Comparison of ENCODE assay signal across 23 mouse cellular contexts in the genomic region with DNA sequence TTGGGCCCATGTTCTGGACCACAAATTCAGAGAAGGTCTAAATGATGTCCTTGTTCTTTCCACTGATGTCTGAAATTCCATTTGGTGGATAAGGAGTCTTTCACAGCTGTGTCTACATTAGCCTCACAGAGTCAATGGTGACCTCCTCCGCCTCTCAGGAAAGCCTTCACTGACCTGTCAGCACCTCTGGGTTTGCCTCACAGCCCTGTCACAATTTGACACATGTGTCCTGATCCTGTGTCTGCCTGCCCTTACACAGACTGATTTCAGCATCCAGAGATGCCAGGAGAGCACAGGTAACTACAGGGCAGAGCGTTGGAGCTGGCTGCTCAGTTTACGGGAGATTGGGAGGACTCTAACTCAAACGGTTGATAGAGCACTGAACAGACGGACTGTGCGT. TPM values are rescaled to one million over a fixed set of nuclear protein-coding genes. Genes with fewer than 3 reads are reported as not detected.
"Had no signal": no experiment of that assay in that cellular context is flagged by ENCODE, and none has a peak within 500 bp of the region (broad histone marks: within the 10 kb centered on the region; RNA-seq: fewer than 3 reads in every experiment).

No protein-coding gene starts in this region.

- H3K27me3 ChIP-seq: limb, embryonic 12.5 days; limb, embryonic 15.5 days; midbrain, embryonic 12.5 days; midbrain, embryonic 15.5 days; neural tube, embryonic 12.5 days; neural tube, embryonic 15.5 days had no signal

- H3K36me3 ChIP-seq: limb, embryonic 12.5 days; limb, embryonic 15.5 days; midbrain, embryonic 12.5 days; midbrain, embryonic 15.5 days; neural tube, embryonic 12.5 days; neural tube, embryonic 15.5 days had no signal

- H3K4me1 ChIP-seq: limb, embryonic 15.5 days; midbrain, embryonic 12.5 days; midbrain, embryonic 15.5 days; neural tube, embryonic 12.5 days had no signal

- ATAC-seq: liver, postnatal 0 days; lung, postnatal 0 days; midbrain, embryonic 15.5 days had no signal

- H3K4me3 ChIP-seq: limb, embryonic 12.5 days; limb, embryonic 15.5 days; midbrain, embryonic 12.5 days; midbrain, embryonic 15.5 days; neural tube, embryonic 12.5 days; neural tube, embryonic 15.5 days had no signal

- H3K27ac ChIP-seq: limb, embryonic 12.5 days; limb, embryonic 15.5 days; liver, embryonic 14.5 days; macrophage; midbrain, embryonic 12.5 days; midbrain, embryonic 15.5 days; neural tube, embryonic 12.5 days; neural tube, embryonic 15.5 days; stomach, postnatal 0 days had no signal

- H3K4me2 ChIP-seq: limb, embryonic 12.5 days; limb, embryonic 15.5 days; liver, embryonic 11.5 days; lung, embryonic 14.5 days; midbrain, embryonic 12.5 days; midbrain, embryonic 15.5 days; neural tube, embryonic 12.5 days; neural tube, embryonic 15.5 days had no signal

- H3K9ac ChIP-seq: limb, embryonic 12.5 days; limb, embryonic 15.5 days; liver, embryonic 14.5 days; liver, postnatal 0 days; lung, embryonic 14.5 days; midbrain, embryonic 12.5 days; midbrain, embryonic 15.5 days; neural tube, embryonic 12.5 days; neural tube, embryonic 15.5 days had no signal

- H3K9me3 ChIP-seq: limb, embryonic 12.5 days; limb, embryonic 15.5 days; midbrain, embryonic 12.5 days; midbrain, embryonic 15.5 days; neural tube, embryonic 12.5 days; neural tube, embryonic 15.5 days had no signal

- DNase-seq: kidney, postnatal 14 days; kidney, postnatal 4 days; left cerebral cortex, postnatal 4 days; liver, postnatal 0 days; lung, embryonic 14.5 days; right cerebral cortex, adult 18-20 months; right cerebral cortex, postnatal 14 days; right cerebral cortex, postnatal 4 days; thymus, adult 2 months; thymus, postnatal 14 days; thymus, postnatal 4 days had no signal

RNA-seq across cellular contexts. Expression of gene Snap91, which starts 45.2 kb away (rescaled TPM):
- total RNA-seq: megakaryocyte, adult 5-6 weeks had no signal
- polyA plus RNA-seq: liver, postnatal 0 days; macrophage had no signal
